Mouse (Mus musculus) kidney, adult 9 months (tissue): ENCODE data around the gene Nptx1.

Experiments used
- DNase-seq: peaks from one replicate; pipeline ENCODE4 v3.0.0; 2022

The Nptx1 gene

DNA sequence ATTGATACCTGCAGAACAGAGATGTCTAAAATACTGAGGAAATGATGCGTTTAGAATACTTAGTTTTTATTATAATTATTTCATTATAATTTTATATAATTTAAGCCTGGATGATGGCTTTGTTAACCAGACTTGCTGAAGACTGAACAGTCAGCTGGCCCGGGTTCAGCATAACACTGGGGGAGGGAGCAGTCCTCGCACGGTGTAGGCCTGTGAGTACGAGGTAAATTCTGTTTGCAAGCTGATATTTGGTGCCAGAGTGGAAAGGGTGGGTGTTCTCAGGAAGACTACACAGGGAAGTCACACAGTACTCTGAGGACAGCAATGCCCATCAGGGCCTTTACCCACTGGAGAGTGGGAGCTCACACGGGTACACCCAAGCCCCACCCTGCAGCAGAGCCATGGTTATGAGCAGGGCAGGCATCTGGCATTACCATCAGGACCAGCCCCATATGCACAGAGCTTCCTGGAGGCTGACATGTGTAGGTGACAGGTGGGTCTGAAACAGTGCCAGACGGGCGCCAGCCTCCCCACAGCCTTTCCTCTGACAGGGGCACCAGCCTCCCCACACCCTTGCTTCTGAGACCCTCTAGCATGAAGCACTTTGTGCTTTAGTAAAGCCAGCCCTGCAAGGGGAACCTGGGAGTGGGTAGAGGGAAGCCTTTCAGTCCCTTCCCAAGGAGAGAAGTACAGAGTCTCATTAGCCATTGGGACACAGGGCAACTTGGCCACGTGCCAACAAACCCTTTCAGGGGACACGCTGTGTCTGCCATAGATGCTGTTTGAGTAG lies 3.2 kb upstream of the Nptx1 start:
- no peak for DNase-seq

DNA sequence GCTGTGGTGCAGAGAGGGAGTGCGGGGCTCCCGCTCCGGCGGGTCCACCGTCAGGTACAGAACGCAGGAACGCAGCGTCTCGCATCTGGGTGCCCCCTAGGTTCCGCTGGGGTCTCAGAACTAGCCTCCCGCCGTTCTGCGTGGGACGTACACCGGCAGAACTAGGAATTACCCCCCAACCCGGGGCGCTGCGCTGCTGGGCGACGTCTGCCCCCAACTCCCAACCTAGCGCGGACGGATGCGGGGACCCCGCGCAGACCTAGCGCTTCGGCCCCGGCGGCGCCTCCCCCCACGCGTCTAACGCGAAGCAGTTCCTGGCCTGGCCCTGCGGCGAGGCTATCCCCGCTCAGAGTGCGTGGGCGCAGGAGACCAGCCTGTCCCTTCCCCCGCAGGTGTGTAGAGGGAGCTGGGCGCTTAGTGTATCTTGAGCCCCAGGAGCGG lies 1.8 kb upstream of the Nptx1 start:
- DNase-seq = no peak

DNA sequence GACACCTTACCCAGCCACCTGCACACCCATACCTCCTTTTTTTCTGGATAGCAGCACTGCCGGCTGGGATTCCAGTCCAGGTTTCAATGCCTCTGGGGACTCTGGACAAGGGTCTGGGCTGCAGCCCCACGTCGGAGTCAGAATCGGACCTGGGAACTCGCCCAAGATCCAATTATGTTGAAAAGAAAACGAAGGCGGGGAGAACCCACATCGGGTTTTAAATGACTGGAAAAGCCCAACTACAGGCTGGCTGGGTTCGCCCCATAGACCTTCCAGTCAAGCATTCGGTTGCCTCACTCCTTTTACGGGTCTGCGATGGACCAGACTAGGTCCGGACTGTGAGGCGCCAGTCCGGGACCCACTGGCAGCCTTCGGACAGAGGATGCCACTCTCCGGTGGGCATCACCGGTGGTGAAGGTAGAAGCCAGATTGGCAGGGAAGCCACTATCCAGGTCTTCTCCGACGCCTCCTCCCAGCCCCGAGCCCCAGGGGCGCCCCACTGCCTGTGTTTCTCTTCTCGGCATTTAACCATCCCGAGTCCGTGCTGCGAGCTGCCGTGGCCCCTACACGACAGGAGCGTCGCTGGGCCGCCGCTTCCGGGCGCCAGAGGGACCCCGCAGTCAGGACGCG lies 1.3 kb upstream of the Nptx1 start:
- no peak for DNase-seq

DNA sequence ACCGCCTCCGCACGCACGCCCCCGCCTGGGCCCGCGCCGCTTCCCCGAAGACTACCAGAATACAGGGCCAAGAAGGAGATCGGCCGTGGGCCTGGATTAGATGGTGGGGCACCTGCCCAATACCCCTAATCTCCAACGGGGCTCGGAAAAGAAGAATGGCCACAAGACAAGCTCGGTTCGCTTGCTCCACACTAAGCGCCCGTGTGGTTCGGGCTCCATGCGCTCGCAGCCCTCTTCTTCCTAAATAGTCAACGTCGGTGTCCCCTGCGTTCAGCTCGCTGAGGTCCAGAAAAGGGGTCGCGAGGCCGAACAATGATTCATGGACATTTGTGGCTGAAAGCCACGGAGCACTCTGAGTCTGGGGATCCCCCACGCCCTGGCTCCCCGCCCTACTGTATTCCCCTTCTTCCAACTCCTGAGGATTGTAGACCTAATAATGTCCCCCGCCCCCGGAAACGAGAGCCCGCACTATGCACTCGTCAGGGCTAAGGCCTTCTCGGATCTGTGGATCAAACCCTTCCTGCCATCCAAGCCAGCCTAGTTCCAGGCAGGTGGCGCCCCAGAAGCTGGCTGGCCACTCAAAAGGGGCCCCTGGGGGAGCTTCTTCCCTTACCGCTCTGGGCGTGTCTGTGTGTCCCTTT lies 518 bp upstream of the Nptx1 start:
- no peak for DNase-seq

DNA sequence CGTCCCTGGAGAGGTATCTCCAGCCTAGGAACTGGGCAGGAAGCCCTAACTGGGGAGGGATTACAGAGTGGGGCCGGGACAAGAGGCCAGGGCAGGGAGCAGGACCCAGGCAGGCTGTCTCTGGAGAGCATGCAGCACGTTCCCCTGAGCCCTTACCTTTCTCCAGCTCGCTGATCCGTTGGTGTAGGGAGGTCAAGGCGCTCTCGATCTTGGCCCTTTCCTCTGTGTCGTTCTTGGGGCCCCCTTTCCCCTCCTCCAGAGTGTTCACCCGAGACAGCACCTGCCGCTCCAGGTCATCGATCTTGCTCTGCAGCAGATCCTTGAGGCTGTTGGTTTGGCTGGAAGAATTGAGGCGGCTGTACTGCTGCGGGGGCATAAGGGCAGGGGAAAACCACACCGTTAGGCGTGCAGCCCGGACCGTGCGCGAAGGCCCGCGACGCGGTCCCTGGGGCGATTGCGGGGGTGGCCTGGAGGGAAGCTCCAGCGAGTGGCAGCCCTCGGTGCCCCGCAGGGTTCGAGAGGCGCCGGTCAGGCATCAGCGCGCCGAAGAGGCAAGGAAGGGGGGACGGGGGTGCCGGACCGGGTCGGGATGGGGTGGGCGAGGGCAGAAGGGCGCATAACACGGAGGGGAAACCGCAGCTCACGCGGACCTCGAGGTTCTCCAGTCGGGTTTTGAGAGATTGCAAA lies 914 bp downstream of the Nptx1 start:
- DNase-seq = no peak

DNA sequence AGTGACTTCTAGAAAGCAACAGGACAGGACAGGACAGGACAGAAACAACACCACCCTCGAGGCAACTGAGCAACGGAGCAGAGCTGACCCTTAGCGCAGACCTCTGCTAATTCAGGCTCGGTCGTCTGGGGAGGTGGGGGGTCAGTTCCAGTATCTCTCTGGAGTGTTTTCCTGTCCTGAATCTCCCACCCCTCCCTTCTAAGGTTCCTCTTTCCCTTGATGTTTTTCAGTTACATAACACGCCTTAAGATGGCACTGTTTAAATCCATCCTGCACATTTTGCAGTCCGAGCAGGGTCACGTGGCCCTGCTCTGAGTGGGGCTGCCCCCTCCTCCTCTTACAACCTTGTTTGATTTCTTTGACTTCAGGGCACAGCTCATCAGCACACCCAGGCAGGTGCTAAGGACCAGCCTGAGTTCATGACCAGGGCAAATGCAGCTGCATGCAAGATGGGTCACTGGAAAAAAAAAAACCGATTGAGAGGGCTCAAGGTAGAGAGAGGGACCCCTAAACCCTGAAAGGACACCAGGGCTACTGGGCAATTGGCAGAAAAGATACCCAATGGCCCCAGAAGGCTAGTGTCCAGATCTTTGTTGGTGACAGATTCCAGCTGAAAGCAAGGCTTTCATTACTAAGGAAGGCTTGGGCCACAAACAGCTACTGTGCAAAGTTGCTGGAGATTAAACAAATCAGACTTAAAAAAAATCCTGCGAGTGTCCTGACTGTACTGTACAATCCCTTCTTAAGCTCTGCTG lies 1.6 kb downstream of the Nptx1 start:
- no peak for DNase-seq

DNA sequence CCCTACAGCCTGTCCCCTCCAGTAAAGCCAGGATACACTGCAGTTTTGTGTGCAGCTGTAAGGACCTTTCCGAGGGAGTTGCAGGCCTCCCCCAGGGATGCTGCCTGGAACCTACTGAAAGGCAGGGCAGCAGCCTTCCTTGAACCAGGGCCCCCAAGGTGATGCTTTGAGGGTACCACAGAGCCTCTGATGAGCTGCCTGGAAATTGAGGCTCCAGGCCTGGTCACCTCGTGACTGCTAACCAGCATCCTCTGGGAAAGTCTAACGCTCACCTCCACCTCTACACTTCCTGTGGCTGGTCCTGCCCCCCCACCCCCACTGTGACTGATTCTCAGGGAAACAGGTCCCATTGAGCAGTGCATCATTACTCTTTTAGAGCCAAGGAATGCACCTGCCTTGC lies 2.3 kb downstream of the Nptx1 start:
- DNase-seq = no peak

DNA sequence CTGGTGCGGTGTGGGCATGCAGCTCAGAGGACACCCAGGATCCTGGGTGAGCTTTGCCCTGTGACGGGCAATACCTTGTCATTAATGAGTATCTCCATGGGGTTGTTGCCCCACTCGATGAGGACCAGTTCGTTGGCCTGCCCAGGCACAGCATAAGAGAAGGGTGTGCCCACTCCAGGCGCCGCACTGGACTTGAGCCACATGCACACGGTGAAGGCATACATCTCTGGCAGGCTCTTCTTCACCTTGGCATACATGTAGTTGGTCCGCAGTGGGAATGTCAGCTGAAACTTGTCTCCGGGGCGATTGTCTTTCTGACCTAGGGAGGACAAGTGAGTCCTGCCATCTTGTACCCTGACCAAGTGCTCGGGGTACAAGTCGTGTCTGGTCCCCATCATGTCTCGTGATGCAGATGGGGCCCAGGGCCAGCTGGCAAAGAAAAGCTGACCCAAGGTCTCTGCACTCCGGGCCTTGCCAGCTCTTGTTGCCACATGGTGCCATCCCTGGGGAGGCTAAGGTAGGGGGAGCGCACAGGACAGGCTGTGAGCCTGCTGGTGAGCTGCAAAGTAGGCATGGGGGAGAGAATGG lies 2.9 kb downstream of the Nptx1 start:
- DNase-seq = no peak

DNA sequence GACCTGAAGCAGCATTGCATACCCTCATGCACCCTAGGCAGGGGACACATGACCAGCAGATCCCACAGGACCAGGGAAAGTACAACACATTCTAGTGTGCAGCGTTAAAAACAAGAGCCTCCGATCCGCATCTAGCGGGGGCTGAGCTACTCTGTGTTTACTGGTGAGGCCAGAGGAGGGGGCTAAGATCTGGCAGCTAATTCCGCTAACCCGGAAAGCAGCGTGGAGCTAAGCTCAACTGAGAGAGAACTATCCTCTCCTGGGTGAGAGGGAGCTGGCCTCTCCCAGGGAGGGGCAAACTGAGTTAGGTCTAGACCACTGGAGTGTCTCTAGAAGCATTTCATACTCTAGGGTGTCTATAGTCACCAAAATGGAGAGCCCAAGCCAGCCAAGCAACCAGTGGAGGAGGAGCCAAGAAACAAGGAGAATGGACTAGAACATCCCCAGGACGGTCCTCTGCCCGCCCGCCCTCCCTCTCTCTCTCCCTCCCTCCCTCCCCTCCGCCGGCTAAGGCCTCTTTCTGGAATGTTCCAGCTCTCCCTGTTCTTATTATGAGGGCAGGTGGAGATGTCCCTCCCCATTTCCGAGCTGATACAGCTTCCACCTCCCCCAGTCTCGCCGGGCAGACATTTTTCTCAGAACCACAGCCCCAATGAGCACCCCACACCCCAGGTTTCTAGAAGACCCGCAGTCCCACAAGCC lies 3.6 kb downstream of the Nptx1 start:
- DNase-seq = no peak

DNA sequence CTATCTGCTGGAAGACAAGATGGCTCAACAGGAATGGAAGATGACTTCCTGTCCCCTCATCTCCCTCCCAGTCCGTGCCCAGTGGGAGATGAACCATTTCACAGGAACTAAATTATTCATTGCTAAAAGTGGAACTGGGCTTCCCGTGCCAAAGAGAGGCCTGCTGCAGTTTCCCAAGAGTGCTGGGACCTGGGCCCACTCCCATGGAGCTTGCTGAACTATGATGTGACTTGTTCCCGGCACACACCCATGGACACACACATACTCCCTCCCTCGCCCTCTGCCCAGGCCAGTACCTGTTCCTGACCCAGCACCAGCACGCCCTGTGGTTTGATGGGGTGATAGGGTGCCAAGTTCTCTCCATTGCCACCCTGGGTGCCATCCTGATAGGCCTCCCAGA lies 4.7 kb downstream of the Nptx1 start:
- DNase-seq = no peak

DNA sequence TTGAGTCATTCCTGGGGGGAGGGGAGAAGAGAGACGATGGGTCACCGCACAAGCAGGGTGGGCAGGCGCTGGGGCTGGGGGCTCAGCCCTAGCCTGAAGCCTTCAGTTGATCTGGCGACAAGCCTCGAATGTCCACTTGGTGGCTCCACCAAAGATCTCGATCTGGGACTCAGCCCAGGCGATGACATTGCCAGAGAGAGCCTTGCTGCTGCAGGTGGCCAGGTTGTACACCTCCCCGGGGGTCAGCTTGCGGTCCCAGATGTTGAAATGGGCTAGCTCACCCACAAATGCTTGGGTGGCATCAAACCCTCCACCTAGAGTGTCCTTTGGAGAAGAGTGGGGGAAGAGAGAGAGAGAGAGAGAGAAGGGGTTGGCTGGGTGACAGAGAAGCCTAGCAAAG lies 5.2 kb downstream of the Nptx1 start:
- no peak for DNase-seq

DNA sequence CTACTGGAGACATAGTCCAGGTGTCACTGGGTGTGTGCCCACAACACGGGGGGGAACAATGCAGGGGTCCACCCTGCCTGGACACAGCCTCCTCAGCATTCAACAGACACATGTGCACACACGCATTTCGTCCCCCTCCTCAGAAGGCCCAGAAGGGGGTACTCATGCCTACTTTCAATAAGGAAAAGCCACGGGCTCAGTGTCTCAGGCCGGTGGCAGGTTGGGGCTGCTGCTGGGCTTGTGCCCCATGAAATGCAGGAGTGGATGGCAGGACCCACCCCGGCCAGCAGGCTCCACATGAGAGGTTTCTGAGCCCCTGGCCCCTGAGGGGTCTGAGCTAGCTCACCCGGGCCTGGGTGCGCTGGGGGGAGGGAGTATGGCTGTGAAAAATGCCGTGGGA lies 6.5 kb downstream of the Nptx1 start:
- no peak for DNase-seq

DNA sequence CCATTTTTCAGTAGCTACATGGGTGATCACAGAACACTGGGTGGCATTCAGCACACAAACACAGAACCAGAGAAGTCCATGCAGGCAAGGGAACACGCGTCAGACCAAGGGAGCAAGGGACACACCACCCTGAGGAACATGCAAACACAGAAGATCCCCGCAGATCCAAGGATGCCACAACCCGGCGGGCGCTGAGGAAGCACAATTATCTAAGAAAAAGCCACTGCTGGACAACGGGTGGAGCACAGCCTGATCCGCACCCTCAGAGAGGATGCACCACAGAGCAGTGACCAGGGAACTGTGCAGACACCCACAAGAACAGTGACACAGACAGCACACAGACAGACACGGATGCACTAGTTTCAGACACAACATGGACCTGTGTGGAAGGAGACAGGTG lies 7.0 kb downstream of the Nptx1 start:
- no peak for DNase-seq

DNA sequence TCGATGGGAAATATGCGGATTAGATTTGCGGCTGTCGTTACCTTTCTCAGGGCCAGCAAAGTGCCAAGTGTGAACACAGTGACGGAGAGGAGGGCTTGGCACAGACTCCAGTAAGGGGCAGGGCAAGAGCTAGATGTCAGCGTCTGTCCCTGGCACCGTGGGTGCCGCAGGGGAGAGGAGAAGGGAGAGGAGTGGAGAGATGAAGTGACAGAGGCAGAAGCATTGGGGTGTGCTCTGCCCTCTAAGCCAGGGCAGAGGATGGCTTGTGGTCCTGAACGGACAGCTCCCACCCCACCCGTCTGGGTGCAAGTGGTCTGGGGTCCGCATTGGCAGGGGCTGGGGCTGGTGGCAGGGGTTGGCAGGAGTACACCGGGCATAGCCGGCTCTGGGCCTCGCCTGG lies 7.6 kb downstream of the Nptx1 start:
- no peak for DNase-seq

DNA sequence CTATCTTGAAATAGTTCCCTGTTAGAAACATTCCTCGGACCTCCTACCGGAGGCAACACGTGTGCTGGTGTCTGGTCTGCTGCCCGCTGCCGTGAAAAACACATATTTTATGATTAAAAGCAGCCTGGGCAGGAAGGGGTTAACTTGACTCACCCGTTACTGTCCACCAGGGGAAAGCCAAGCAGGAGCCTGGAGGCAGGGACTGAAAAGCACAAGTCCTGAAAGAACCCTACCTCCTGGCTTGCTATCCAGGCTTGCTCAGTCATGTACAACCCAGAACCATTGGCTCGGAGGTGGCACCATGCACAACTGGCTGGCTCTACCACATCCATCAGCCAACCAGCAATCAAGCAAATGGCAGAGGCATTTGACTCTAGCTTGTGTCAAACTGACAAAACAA lies 13.8 kb downstream of the Nptx1 start:
- no peak for DNase-seq

DNA sequence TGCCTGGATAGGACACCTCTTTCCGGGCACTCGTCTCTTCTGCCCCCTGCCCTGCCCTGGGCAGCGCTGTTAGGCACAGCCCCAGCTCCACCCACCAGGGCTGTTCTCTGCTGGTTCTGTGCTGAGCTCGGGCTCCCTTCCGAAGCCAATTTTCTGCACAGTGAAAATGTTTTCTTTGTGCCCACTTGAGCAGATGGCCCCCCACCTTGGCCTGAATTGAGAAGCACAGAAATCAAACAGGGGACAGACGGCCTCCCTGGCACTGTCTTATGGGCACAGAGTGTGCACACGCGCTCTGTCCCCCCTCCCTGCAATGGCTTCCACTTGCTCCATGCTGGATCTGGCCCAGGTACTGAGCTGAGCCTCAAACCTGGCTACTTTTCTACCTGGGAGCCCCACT lies 15.1 kb downstream of the Nptx1 start:
- no peak for DNase-seq

DNA sequence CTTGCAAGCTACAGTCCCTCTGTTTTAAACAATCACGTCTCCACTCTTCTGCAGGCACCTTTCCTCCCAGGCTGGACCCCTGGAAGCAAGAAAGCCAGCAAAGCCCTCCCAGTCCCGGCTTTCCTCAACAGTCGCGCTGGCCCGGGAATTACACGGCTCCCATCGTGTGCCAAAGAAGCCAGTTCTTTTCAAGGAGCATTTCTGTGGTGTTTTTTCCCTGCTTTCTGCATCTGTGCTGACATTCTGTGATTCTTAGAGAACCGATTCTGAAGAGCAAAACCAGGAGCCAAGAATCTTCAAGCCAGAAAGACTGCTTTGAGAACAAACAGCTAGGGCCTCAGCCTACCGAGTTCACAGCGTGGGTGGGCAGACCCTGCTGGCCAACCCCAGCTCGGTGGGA lies 18.6 kb downstream of the Nptx1 start:
- DNase-seq = no peak

DNA sequence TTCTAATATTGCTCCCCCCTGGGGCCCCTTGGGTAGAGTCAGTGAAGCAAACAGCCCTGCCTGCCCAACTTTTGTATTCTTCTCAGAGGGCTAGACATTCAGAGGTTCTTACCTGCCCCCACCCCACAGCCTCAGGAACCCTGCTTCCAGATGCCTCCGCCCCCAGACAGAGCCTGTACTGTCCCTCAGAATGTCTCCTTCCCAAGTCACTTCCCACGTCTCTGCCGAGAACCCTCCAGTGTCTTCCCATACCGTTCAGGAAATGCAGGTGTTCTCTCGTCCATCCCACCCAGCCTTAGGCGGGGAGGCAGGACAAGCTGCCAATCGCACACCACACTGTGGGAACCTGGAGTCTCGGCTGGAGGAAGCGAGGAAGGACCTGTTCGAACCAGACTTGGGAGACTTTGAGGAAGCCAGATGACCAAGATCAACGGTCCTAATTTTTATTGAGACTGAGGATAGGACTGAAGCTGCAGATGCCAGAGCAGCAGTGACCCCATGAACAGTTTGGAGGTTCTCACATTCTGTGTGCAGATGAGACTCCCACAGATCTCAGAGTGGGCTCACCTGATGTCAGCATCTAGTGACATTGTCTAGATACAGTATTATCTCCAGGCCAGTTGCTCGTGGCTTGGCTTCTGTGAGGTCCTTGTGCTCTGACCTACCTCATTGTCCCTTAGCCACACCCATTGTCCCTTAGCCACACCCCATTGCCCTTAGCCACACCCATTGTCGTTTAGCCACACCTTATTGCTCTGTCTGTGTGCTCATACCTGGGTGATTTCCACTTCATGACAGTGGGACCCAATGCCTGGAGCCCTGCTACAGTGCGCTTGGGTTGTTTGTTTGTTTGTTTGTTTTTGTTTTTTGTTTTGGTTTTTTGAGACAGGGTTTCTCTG lies 21.2 kb downstream of the Nptx1 start:
- no peak for DNase-seq

DNA sequence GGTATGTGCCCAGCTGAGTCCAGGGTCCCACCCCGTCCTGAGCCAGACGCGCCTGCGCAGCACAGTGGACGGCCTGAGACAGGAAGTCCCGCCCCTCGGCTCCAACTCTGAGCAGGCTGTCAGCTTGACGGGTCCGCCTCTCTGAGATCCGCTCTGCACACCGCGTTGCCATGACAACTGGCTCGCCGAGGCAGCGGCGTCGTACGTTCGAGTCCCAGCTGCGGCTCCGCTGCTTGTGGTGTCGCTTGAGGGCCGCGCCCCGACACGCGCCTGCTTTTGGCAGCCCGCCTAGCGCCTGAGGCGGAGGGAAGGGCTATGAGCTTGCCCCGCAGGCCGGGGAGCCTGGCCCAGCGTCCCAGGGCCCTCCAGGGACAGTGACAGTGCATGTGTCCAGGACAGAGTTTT lies 23.0 kb downstream of the Nptx1 start:
- DNase-seq = peak; percentile 87

DNA sequence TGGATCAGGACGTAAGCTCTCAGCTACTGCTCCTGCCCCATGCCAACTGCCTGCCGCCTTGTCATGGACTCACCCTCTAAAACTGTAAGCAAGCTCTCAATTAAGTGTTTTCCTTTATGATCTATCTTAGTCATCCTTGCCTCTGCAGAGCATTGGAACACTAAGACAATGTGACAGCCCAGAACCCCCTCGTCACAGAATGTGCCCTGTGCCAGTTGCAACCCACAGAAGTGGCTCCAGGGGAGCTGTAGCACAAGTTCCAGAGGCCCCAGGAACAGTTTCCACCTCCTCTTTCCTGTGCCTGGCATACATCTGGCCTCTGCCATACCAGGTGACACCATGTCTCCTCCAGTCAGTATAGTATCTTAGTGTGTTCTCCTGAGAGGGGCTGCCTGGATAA lies 24.2 kb downstream of the Nptx1 start:
- no peak for DNase-seq

DNA sequence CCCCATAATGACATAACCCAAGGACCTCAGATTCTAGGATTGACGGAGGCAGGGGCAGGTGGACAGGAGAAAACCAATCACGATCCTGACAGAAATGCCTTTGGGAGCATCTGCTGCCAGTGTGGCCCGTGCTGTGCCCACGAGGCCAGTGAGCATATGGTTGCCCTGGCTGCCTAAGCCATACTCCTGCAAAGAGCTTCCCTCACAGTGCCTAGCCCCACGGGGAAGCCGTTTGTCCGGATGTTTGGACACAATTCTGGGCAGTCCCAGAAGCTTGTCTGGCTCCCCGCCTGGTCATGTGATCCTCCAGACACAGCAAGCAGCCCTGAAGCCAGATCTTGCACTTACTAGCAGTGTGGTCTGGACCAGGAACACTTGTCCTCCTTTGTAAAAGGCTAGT lies 24.8 kb downstream of the Nptx1 start:
- peak; percentile 25 for DNase-seq
